Mouse (Mus musculus): Measurements from ENCODE around the gene Itprid2.

GRCm38 (mm10) chr2:79660417-79661185 lies 25.4 kb downstream of the Itprid2 start:
- no peak for TF ChIP-seq CTCF (IDR thresholded peaks at IDR 0.05)
- no peak for TF ChIP-seq EP300 (IDR thresholded peaks at IDR 0.05)

All from lung, postnatal 0 days (tissue).